Mouse (Mus musculus) kidney, embryonic 14.5 days (tissue): ENCODE data around the gene Aff3. TPM values are rescaled to one million over a fixed set of nuclear protein-coding genes. Genes with fewer than 3 reads are reported as not detected.

Experiments
- ATAC-seq: fragments of 200-750 bp; cut with Nextera tagmentation; 2 replicates; pipeline ENCODE4 v1.8.0; 2017; ENCODE audit warnings: moderate number of reproducible peaks, mild to moderate bottlenecking, moderate TSS enrichment, moderate library complexity; ENCODE audit not compliant: low FRiP score, low TSS enrichment
- H3K27ac ChIP-seq: fragments of 300-500 bp; sonication (generic); 2 replicates; pipeline ENCODE4 v1.5.1; 2014; ENCODE audit warnings: low read depth, mild to moderate bottlenecking, low read length, moderate library complexity, mixed read lengths
- H3K27me3 ChIP-seq: fragments of 300-500 bp; sonication (generic); 2 replicates; pipeline ENCODE4 v1.6.1; 2014; ENCODE audit warnings: mild to moderate bottlenecking, low read length; ENCODE audit not compliant: control insufficient read depth, insufficient read depth
- H3K36me3 ChIP-seq: fragments of 300-500 bp; sonication (generic); 2 replicates; pipeline ENCODE4 v1.6.1; 2014; ENCODE audit warnings: low read length, mixed read lengths; ENCODE audit not compliant: control insufficient read depth, insufficient read depth
- H3K4me1 ChIP-seq: fragments of 300-500 bp; sonication (generic); 2 replicates; pipeline ENCODE4 v1.6.1; 2014; ENCODE audit warnings: low read length, mixed read lengths; ENCODE audit not compliant: control insufficient read depth, insufficient read depth
- H3K4me2 ChIP-seq: fragments of 300-500 bp; sonication (generic); replicated peaks from 2 replicates; pipeline ENCODE4 v1.6.1; 2014; ENCODE audit warnings: low read depth, mild to moderate bottlenecking, low read length
- H3K4me3 ChIP-seq: fragments of 300-500 bp; sonication (generic); 2 replicates; pipeline ENCODE4 v1.5.1; 2014; ENCODE audit warnings: mild to moderate bottlenecking, low read length
- H3K9ac ChIP-seq: fragments of 300-500 bp; sonication (generic); 2 replicates; pipeline ENCODE4 v1.6.1; 2014; ENCODE audit warnings: low read depth, mild to moderate bottlenecking, low read length, moderate library complexity
- H3K9me3 ChIP-seq: fragments of 300-500 bp; sonication (generic); 2 replicates; pipeline ENCODE4 v1.6.1; 2016; ENCODE audit warnings: low read length; ENCODE audit not compliant: control insufficient read depth
- WGBS: fragments of 180-500 bp; shearing (Covaris S2); extraction: QIAGEN DNeasy Blood & Tissue Kit; methylation state at CpG from one replicate; pipeline ENCODE4 v1.1.7; 2014; 5-methylcytosine and 5-hydroxymethylcytosine counted together
- polyA plus RNA-seq: library from polyadenylated mRNA; unstranded; fragments of >200 nt; fragmentation: Nextera tagmentation; extraction: Ambion mirVana; gene quantifications from 2 replicates; pipeline ENCODE4 v1.2.1, GENCODE M21; 2014

The Aff3 gene
- polyA plus RNA-seq, 1 experiment from 2014 or later: 11.9 TPM

DNA sequence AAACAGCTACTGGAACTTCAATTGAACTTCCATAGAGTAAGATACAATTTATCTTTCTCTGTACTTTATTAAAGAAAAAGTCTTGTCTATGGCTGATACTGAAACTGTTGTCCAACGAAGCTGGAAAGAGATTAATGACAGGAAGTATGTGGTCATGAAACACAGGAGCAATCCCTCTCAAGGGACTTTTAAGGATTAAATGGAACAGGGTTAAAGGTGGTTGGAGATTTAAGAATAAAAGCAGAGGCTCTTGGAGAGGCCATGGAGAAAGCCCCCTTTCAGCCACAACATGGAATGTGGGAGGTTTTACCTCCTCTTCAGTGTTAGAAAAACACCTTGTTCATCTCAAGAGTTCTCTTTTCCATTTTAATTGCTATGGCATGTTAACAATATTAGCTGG lies 148.5 kb downstream of the Aff3 start:
- Histone ChIP-seq H3K27ac (no peak overlapping the region), H3K4me1 (peaks cover 17% of the 10 kb centered on the region), H3K4me2 (no peak overlapping the region), H3K4me3 (no peak overlapping the region), H3K9ac (no peak overlapping the region), H3K36me3 (no peaks in the 10 kb centered on the region), H3K27me3 (no peaks in the 10 kb centered on the region), H3K9me3 (no peaks in the 10 kb centered on the region)
- WGBS: 9% methylated on average over 1 of the region's 1 CpGs
- peak; percentile 61 for ATAC-seq

DNA sequence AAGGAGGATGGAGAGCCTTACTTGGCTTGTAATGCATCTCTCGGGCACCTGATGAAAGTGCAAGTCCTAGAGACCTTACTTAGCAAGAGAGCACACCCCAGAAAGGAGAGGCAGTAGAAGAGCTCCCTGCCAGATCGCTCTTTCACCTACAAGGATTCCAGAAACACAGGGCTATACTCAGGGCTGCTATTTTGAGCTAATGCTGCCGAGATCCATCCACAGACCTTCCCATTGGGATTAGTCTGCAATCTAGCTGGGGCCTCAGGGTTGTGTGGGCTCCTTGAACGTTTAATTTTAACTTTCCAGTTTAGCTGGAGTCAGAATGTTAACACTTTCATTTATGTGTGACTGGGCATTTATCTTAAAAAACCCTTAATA lies 150.1 kb downstream of the Aff3 start:
- H3K27me3 ChIP-seq: no peaks in the 10 kb centered on the region
- H3K27ac ChIP-seq: no peak overlapping the region
- H3K4me3 ChIP-seq: no peak overlapping the region
- peaks cover 21% of the 10 kb centered on the region for H3K4me1 ChIP-seq
- 58% methylated on average over 4 of the region's 4 CpGs for WGBS
- H3K9ac ChIP-seq: no peak overlapping the region
- no peaks in the 10 kb centered on the region for H3K36me3 ChIP-seq
- no peak for ATAC-seq
- no peak overlapping the region for H3K4me2 ChIP-seq
- H3K9me3 ChIP-seq: no peaks in the 10 kb centered on the region

DNA sequence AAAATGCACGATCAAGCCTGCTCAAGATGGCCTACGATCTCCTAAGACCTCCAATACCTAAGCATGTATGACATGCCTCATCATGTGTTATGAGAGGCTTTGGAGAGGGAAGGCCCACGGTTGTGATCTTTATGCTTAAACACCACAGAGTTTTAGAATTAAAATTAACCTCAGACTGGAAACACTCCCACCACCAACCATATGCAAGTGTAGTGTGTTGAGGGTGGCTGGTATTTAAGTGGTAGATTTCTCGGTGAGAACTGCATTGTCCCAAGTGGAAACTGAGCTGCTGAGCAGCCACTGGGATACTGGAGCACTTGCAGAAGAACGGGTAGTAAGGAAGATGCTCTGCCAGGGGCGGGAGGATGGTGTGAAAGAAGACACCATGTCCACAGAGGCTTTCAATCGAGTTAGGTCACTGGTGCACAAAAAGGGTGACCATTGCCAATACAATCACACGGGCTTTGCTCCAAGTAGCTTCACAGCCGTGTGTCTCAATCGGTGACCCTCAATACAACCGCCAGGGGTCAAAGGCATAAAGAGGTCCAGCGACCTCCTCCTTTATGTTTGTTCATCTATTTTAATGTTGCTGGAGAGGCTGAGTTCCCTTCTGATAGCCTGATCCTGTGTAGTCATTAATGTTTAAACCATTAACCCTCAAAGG lies 150.7 kb downstream of the Aff3 start:
- Histone ChIP-seq H3K4me1 (peaks cover 21% of the 10 kb centered on the region), H3K27ac (no peak overlapping the region), H3K4me2 (no peak overlapping the region), H3K36me3 (no peaks in the 10 kb centered on the region), H3K27me3 (no peaks in the 10 kb centered on the region), H3K9me3 (no peaks in the 10 kb centered on the region), H3K4me3 (no peak overlapping the region), H3K9ac (no peak overlapping the region)
- no peak for ATAC-seq
- 56% methylated on average over 12 of the region's 12 CpGs for WGBS

DNA sequence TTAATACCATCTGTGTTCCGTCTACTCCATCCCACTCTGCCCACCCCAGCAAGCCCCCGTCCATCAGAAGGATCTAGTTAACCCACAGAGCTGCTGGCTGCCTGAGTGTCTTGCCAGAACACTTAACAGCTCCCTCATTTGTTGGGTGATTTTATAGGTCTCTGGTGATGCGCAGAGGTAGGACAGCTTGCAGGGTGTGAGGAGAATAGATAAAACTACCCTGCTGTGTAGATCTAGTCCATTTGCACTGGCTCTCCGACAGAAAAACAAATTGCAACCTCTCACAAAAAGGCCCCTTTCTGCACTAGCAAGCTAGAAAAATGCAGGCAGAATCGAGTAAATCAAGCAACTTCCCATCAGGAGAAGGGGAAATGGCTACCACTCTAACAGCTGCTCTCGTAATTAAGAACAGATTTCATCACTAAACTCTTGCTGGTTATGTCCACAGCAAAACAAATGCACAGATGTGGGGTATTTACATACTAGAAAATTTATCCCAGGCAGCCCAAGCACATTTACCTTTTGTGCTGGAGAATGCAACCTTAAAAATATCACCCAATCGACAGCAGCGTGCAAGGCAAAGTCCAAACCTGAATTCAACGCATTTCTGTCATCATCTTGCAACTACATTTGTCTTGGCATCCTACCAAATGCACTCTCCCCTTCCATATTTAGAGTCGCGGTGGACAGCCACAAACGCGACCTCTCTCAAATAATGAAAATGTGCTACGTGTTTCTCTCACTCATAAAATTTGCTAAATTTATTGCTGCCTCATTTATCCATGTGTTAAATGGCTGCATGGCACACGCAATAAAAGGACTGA lies 152.3 kb downstream of the Aff3 start:
- peak; percentile 51; the same call in 1 of the 2 replicates for ATAC-seq

DNA sequence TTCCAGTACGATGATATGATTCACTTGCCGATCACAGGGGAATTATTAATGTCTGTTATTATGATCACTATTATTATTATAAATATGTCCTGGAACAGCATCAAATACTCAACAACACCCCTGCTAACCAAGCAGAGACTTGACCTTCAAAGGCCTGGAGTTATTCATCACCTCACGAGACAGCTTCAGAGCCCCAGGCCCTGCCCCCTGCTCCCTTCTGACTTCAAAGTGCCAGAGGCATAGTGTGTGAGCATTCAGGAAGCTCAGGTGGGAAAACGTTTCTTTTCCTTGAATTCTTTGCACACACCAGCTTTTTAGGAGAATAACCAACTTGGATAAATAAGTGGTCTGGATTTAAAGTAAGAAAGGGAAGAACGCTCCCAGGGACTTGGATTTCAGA lies 153.7 kb downstream of the Aff3 start:
- H3K4me1 ChIP-seq: peaks cover 21% of the 10 kb centered on the region
- H3K27ac ChIP-seq: peak overlapping the region; percentile 30; the same call in 1 of the 2 replicates
- ATAC-seq: no peak
- no peak overlapping the region for H3K9ac ChIP-seq
- WGBS: 49% methylated on average over 5 of the region's 5 CpGs
- H3K27me3 ChIP-seq: no peaks in the 10 kb centered on the region
- no peaks in the 10 kb centered on the region for H3K36me3 ChIP-seq
- H3K4me3 ChIP-seq: no peak overlapping the region
- no peak overlapping the region for H3K4me2 ChIP-seq
- no peaks in the 10 kb centered on the region for H3K9me3 ChIP-seq

More for the DNA sequence above, 152.3 kb downstream of the Aff3 start:
- Histone ChIP-seq H3K9ac (no peak overlapping the region), H3K4me1 (peaks cover 21% of the 10 kb centered on the region), H3K4me2 (no peak overlapping the region; the same call in 1 of the 2 replicates), H3K36me3 (no peaks in the 10 kb centered on the region), H3K27ac (peak overlapping the region; percentile 39; the same call in 1 of the 2 replicates), H3K4me3 (no peak overlapping the region), H3K9me3 (no peaks in the 10 kb centered on the region), H3K27me3 (no peaks in the 10 kb centered on the region)
- WGBS: 18% methylated on average over 15 of the region's 15 CpGs

DNA sequence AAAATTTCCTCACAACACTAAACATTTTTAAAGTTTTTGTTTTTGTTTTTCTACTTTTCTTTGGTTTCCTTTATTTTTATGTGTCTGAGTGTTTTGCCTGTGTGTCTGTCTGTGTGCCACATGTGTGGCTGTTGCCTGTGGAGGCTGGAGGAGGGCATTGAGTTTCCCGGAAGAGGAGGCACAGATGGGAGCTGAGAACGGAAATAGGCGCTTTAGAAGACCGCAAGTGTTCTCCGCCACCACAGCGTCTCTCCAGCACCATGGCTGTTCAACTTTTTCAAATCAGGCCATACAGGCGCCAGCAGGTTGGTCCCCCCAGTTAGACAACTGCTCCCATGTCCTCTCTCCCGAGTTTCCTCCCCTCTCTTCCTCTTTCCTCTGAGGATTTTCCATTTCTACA lies 155.5 kb downstream of the Aff3 start:
- H3K27me3 ChIP-seq: no peaks in the 10 kb centered on the region
- 83% methylated on average over 8 of the region's 8 CpGs for WGBS
- no peak overlapping the region for H3K27ac ChIP-seq
- H3K36me3 ChIP-seq: no peaks in the 10 kb centered on the region
- no peak overlapping the region for H3K4me2 ChIP-seq
- H3K9me3 ChIP-seq: no peaks in the 10 kb centered on the region
- no peak overlapping the region for H3K9ac ChIP-seq
- no peak for ATAC-seq
- no peak overlapping the region for H3K4me3 ChIP-seq
- H3K4me1 ChIP-seq: peaks cover 21% of the 10 kb centered on the region

- no peak for ATAC-seq
- H3K9ac ChIP-seq: no peak overlapping the region
- WGBS: 68% methylated on average over 7 of the region's 7 CpGs
- H3K9me3 ChIP-seq: no peaks in the 10 kb centered on the region
- H3K4me1 ChIP-seq: peaks cover 15% of the 10 kb centered on the region
- H3K4me2 ChIP-seq: no peak overlapping the region
- H3K27ac ChIP-seq: no peak overlapping the region
- H3K36me3 ChIP-seq: no peaks in the 10 kb centered on the region
- no peaks in the 10 kb centered on the region for H3K27me3 ChIP-seq
- H3K4me3 ChIP-seq: no peak overlapping the region
These were observed 157.0 kb downstream of the Aff3 start for GRCm38 (mm10) chr1:38507636-38508179.

DNA sequence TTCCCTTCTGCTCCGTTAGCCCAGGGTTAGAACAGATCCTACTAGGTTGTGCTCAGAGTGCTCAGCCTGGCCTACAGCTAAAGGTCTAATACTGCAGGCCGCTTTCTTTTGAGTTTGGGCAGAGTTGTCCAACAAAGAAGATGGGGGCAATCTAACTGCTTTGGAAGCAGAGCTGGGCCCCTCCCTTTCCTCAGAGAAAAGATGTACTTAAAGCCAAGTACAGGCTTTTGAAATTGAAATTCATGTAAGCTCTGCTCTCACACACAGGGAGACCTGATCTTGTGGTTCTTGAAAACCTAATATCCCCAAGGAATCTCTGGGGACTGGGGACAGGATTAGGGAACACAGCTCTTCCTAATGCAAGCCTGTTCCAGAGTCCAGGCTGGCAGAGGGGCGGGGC lies 158.4 kb downstream of the Aff3 start:
- H3K9ac ChIP-seq: no peak overlapping the region
- H3K27ac ChIP-seq: no peak overlapping the region
- H3K27me3 ChIP-seq: no peaks in the 10 kb centered on the region
- no peak overlapping the region for H3K4me2 ChIP-seq
- no peaks in the 10 kb centered on the region for H3K36me3 ChIP-seq
- H3K9me3 ChIP-seq: no peaks in the 10 kb centered on the region
- H3K4me1 ChIP-seq: peaks cover 12% of the 10 kb centered on the region; the same call in 1 of the 2 replicates
- ATAC-seq: no peak
- WGBS: 90% methylated on average over 3 of the region's 3 CpGs
- H3K4me3 ChIP-seq: no peak overlapping the region
